Mouse (Mus musculus) frontal cortex, adult 2 months (tissue): Measurements from ENCODE around the gene Rnf181. TPM values are rescaled to one million over a fixed set of nuclear protein-coding genes. Genes with fewer than 3 reads are reported as not detected.

Source experiments
- DNase-seq, 2 experiments: peaks; one replicate each; pipeline ENCODE4 v3.0.0; 2022; ENCODE audit warnings: low spot score in 1 of 2; ENCODE audit errors: extremely low spot score in 1 of 2
- polyA plus RNA-seq: library from polyadenylated mRNA; depleted of rRNA; stranded (reverse); fragments of >200 nt; gene quantifications from 2 replicates; pipeline ENCODE4 v1.2.3, GENCODE M21; 2012

Gene Rnf181
- polyA plus RNA-seq, 1 experiment = 87.6 TPM

- DNase-seq = no peak
These were observed 5.6 kb downstream of the Rnf181 start for GRCm38 (mm10) chr6:72361121-72361551.

GRCm38 (mm10) chr6:72360599-72360935, 6.2 kb downstream of the Rnf181 start:
- DNase-seq = no peak

GRCm38 (mm10) chr6:72359891-72360598, 6.7 kb downstream of the Rnf181 start:
- DNase-seq = no peak

- no peak for DNase-seq
These were observed 7.4 kb downstream of the Rnf181 start for GRCm38 (mm10) chr6:72359343-72359742.

- DNase-seq = no peak
These were observed 8.5 kb downstream of the Rnf181 start for GRCm38 (mm10) chr6:72358086-72358764.

- DNase-seq = no peak
These were observed 9.3 kb downstream of the Rnf181 start for GRCm38 (mm10) chr6:72357164-72358079.

GRCm38 (mm10) chr6:72356001-72356532, 10.7 kb downstream of the Rnf181 start:
- no peak for DNase-seq

GRCm38 (mm10) chr6:72355066-72355911, 11.5 kb downstream of the Rnf181 start, which contains the start of gene Tmem150a:
Tmem150a (plus strand) TSS chr6:72355447.
- peak in 1 of 2 experiments; percentile 76 for DNase-seq

GRCm38 (mm10) chr6:72354025-72354424, 12.7 kb downstream of the Rnf181 start:
- no peak for DNase-seq

GRCm38 (mm10) chr6:72352636-72353405, 13.9 kb downstream of the Rnf181 start:
- DNase-seq = no peak

GRCm38 (mm10) chr6:72350214-72350613, 16.5 kb downstream of the Rnf181 start:
- DNase-seq = no peak

- DNase-seq = no peak
These were observed 18.3 kb downstream of the Rnf181 start for GRCm38 (mm10) chr6:72348411-72348810.

GRCm38 (mm10) chr6:72347166-72347941, 19.4 kb downstream of the Rnf181 start, which contains the start of gene 0610030E20Rik:
0610030E20Rik (plus strand) TSS chr6:72347317.
- DNase-seq = peak in 1 of 2 experiments; percentile 81

- no peak for DNase-seq
These were observed 20.5 kb downstream of the Rnf181 start for GRCm38 (mm10) chr6:72346261-72346660.

- no peak for DNase-seq
These were observed 21.1 kb downstream of the Rnf181 start for GRCm38 (mm10) chr6:72345633-72346032.

GRCm38 (mm10) chr6:72345074-72345567, 21.6 kb downstream of the Rnf181 start, which contains the start of gene Usp39:
Usp39 (minus strand) TSS chr6:72345184.
- peak; percentile 93 to 98 for DNase-seq

- no peak for DNase-seq
These were observed 22.2 kb downstream of the Rnf181 start for GRCm38 (mm10) chr6:72344396-72345073.
